Mouse (Mus musculus) lung, postnatal 0 days (tissue): Measurements from ENCODE around the gene Gabarap.

Experiments
- CTCF ChIP-seq: IDR thresholded peaks from 2 replicates; pipeline ENCODE4 v1.5.1; 2016; ENCODE audit warnings: antibody characterized with exemption, mild to moderate bottlenecking
- EP300 ChIP-seq: IDR thresholded peaks from 2 replicates; pipeline ENCODE4 v1.6.1; 2016; ENCODE audit warnings: antibody characterized with exemption, mild to moderate bottlenecking, control low read depth

DNA sequence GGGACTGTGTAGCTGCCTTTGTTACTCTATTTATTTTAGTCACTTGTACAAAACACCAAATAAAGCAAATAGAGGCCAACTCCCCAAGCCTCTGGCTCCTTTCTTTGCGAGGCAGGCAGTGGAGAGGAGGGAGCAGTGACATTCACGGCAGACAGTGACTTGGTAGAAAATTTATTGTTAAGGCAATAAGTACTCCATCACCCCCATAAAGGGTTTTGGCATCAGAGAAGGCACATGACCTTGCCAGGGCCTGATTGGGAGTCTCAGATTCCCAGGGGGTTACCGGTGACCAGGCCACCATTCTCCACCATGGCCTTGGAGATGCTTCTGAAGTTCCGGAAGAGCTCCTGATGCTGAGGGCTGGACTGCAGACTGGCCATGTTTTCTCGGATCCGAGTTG is 19.1 kb downstream of the Gabarap start:
- TF ChIP-seq CTCF (no peak), EP300 (no peak)
